Mouse (Mus musculus) olfactory bulb, adult 2 months (tissue): Measurements from ENCODE around the gene Tmem245. TPM values are rescaled to one million over a fixed set of nuclear protein-coding genes. Genes with fewer than 3 reads are reported as not detected.

ENCODE experiments used
- H3K27ac ChIP-seq: fragments of 200-500 bp; 2 replicates; pipeline ENCODE4 v1.5.1; 2012; ENCODE audit warnings: low read depth, low read length; ENCODE audit not compliant: insufficient read depth
- H3K4me1 ChIP-seq: fragments of 200-500 bp; 2 replicates; pipeline ENCODE4 v1.6.1; 2012; ENCODE audit warnings: low read length; ENCODE audit not compliant: control insufficient read depth, insufficient read depth
- H3K4me3 ChIP-seq: fragments of 200-500 bp; 2 replicates; pipeline ENCODE4 v1.5.1; 2012; ENCODE audit warnings: mild to moderate bottlenecking, low read depth, low read length, moderate library complexity; ENCODE audit not compliant: insufficient read depth
- CTCF ChIP-seq: fragments of 200-500 bp; IDR thresholded peaks from 2 replicates; pipeline ENCODE4 v1.5.1; 2012; ENCODE audit warnings: low read depth, mild to moderate bottlenecking, low read length, moderate library complexity; ENCODE audit not compliant: insufficient read depth
- POLR2A ChIP-seq: fragments of 200-500 bp; IDR thresholded peaks from 2 replicates; pipeline ENCODE4 v1.6.1; 2012; ENCODE audit warnings: mild to moderate bottlenecking, low read depth, low read length, moderate library complexity; ENCODE audit not compliant: insufficient read depth
- WGBS: fragments of 180-500 bp; shearing (Covaris S2); methylation state at CpG from one replicate; pipeline ENCODE4 v1.1.7; 2018; 5-methylcytosine and 5-hydroxymethylcytosine counted together
- polyA plus RNA-seq: library from polyadenylated mRNA; stranded (reverse); fragments of >200 nt; gene quantifications from 2 replicates; pipeline ENCODE4 v1.2.4, GENCODE M21; 2012; ENCODE audit warnings: low replicate concordance; ENCODE audit not compliant: missing spikeins, insufficient read depth, insufficient read length

Tmem245 gene
- polyA plus RNA-seq, result not detected in 2 replicates

DNA sequence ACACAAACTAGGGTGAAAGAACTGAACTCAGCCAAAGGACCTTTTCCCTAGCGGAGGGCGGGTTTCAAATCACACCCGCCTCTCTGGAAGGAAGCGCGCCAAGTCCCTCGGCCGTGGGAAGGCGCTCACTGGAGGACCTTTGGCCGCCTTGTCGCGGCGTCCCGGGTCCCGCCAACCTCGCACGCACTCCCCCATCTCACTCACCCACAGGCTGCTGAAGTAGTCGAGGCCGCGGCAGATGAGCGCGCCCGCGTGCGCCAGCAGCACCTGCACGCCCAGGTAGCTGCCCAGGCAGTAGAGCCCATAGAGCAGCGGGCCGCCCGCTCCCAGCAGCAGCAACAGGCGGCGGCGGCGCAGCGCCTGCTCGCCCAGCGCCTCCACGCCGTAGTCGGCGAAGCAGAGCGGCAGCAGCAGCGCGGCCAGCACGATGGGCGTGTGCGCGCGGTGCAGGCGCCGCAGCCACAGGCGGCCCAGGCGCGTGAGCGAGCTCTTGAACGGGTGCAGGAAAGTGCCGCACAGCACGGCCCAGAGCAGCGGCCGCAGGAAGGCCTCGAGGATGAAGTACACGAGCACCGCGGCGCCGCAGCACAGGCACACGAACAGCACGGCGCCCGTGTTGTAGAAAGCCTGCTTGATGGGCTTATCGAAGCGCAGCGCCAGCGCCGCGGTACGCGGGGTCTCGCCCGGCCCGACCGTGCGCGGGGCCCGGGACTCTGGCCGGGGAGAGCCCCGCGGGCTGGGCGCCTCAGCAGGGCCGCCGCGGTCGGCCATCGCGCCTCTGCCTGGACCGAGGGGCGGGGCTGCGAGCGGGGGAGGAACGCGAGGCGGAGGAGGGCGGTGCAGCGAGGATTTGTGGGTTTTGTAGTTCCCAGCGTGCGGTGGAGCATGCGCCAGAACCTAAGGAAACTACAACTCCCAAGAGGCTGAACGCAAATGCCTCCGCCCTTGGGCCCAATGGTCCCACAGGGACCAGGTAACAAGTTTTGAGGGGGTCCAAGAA, at the start of gene Tmem245:
Gene Tmem245 (minus strand): TSS at position 797 of the 1,000 bp plus-strand sequence.
- Histone ChIP-seq H3K4me3 (peak within 1 kb of the TSS; percentile 96), H3K27ac (peak within 1 kb of the TSS; percentile 18), H3K4me1 (peaks cover 3% of the 10 kb centered on the region)
- WGBS, result under 1% methylated on average over 107 of the region's 107 CpGs
- TF ChIP-seq POLR2A (peak; percentile 81), CTCF (no peak)

DNA sequence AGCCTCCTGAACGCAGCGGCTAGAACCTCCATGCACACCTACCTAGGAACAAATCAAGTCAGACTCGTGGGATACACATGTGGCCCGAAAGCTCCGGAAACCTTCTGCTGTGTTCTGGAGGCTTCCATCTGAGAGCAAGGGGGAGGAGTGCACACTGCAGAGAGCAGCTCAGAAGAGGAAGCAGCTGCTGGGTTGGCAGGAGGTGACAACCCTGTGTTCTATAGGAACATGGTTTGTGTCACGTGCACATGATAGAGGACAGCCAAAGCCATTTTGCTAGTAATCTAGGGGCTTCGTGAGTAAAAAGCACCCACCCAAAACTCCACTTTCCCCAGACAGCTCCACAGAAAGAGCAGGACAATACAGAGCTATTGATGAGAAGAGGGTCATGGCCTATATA, 46.1 kb upstream of the Tmem245 start:
- H3K4me3 ChIP-seq, result no peak overlapping the region
- WGBS, result 76% methylated on average over 7 of the region's 7 CpGs
- H3K27ac ChIP-seq, result no peak overlapping the region
- H3K4me1 ChIP-seq, result peaks cover 9% of the 10 kb centered on the region
- TF ChIP-seq POLR2A (no peak), CTCF (no peak)

DNA sequence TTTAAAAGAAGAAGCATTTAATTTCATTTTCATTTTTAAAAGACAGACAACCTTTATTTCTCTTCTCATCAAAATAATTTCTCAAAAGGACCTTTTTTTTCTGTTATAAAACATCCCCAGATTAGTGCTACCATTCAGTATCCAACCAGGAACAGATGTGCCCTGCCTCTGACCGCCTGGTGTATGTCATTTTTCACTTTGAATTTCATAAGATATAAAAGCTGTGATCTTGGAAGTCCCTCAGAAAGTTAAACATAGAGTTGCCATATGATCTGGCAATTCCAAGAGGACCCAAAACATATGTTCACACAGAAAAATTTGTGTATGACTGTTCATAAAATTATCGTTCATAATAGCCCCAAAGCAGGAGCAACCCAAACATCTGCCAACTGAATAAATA, 44.7 kb upstream of the Tmem245 start:
- H3K27ac ChIP-seq, result no peak overlapping the region
- WGBS, result 86% methylated on average over 2 of the region's 2 CpGs
- TF ChIP-seq POLR2A (no peak), CTCF (no peak)
- no peak overlapping the region for H3K4me3 ChIP-seq
- peaks cover 9% of the 10 kb centered on the region for H3K4me1 ChIP-seq

DNA sequence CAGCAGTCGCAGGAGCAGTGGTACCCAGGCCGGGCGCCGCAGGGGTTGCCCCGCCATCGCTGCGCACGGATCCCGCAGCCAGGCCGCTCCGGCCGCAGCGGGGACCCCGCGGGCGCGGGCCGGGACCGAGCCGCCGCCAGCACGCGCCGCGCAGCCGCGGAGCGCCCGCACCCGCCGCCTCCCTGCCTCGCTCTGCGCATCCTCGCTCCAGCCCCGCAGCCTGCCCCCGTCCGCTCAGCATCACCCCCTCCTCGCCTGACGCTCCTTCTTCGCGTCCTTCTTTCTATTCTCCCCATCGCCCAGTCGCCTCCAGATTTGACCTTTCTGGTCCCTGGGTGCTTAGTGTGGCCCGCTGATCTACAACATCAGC, 43.0 kb upstream of the Tmem245 start, which contains the start of gene Frrs1l:
Gene Frrs1l (minus strand): TSS at position 177 of the 370 bp plus-strand sequence.
- peaks cover 9% of the 10 kb centered on the region for H3K4me1 ChIP-seq
- peak within 1 kb of the TSS; percentile 68 for H3K27ac ChIP-seq
- TF ChIP-seq POLR2A (peak; percentile 63), CTCF (no peak)
- under 1% methylated on average over 43 of the region's 44 CpGs for WGBS
- H3K4me3 ChIP-seq, result peak within 1 kb of the TSS; percentile 96

DNA sequence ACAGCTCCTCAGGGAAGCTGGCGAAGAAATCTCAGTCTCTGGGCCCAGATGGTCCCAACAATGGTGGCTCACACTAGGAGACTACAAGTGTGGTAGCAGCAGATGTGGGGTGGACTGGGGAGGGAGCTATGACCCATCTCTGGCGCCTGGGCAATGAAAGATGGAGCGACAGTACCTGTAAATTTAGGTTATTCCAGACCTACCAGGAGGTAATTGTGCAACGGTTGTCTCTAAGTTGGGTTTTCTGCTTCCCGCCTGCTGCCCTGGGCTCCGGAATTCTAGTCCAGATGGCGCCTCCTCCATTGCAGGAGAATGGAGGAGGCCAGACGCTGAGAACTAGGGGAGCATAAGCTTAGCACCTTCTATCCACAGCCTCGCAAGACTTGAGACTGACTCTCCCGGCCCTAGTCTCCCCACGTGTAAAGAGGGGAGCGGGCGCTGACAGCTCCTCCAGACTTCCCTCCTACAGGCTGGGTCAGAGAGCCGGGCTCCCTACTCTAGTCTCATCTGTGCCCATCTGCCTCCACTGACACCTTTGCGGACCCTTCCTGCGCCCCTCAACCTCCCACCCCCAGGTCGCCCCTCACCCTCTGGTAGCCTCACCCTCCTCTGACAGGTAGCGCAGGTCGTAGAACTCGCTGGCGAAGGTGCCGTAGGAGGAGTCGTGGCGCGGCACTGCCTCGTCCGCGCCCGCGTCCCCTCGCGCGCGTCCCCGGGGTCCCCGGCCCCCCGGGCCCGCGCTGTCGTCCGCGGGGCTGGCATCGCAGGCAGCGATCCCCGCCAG, 42.4 kb upstream of the Tmem245 start:
- Histone ChIP-seq H3K4me1 (peaks cover 9% of the 10 kb centered on the region), H3K4me3 (peak overlapping the region; percentile 96), H3K27ac (peak overlapping the region; percentile 58)
- TF ChIP-seq POLR2A, result no peak
- 0 out of 2 replicates have a peak, but pooled peaks have one; percentile 3 for TF ChIP-seq CTCF
- WGBS, result 3% methylated on average over 45 of the region's 45 CpGs

DNA sequence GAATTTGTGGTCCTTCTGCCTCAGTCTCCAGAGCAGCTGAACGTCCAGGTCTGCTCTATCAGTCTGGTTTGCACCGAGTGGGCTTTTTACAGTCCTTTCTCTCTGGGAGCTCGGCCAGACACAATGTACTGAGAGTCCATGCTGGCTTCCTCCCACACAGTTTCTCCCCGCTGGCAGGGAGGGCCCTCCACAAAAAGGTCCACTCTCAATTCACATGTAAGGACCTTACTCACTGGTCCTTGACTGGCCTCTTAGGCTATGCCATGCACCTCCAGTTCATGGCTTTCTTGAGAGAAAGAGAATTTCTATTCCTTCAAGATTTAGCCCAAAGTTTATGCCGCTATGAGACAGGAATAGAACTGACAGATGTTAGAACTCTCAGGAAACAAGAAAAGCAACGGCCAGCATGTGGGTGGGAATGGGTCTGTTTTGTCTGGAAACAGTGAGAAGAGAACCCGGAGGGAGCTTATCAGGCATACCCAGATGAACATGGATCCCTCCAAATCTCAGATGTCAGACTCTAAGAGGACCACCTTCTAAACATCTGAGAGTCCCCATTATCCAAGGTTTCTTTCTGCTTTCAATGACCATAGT, 18.4 kb upstream of the Tmem245 start:
- 66% methylated on average over 7 of the region's 7 CpGs for WGBS
- TF ChIP-seq CTCF (no peak), POLR2A (no peak)
- H3K4me3 ChIP-seq, result no peak overlapping the region
- H3K4me1 ChIP-seq, result no peaks in the 10 kb centered on the region
- no peak overlapping the region for H3K27ac ChIP-seq

DNA sequence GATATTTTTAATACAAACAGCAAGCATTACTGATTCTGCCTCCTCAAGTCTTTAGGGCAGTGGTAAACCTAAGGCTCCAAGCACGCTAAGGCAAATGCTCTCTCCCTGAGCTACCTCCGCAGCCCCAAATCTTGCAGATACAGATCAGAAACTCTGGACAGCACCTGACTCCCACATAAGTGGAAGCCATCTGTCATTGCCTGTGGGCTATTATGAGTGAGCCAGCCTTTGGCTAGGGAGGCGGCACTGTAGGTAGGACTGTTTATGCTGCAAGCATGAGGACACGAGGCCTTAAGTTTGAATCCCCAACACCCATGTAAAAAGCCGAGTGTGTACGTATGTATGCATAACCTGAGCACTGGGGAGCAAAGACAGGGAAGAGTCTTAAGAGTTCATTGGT, 16.4 kb upstream of the Tmem245 start:
- no peak for TF ChIP-seq POLR2A
- TF ChIP-seq CTCF, result no peak
- WGBS, result 96% methylated on average over 6 of the region's 6 CpGs
- no peak overlapping the region for H3K27ac ChIP-seq
- H3K4me3 ChIP-seq, result no peak overlapping the region
- no peaks in the 10 kb centered on the region for H3K4me1 ChIP-seq

DNA sequence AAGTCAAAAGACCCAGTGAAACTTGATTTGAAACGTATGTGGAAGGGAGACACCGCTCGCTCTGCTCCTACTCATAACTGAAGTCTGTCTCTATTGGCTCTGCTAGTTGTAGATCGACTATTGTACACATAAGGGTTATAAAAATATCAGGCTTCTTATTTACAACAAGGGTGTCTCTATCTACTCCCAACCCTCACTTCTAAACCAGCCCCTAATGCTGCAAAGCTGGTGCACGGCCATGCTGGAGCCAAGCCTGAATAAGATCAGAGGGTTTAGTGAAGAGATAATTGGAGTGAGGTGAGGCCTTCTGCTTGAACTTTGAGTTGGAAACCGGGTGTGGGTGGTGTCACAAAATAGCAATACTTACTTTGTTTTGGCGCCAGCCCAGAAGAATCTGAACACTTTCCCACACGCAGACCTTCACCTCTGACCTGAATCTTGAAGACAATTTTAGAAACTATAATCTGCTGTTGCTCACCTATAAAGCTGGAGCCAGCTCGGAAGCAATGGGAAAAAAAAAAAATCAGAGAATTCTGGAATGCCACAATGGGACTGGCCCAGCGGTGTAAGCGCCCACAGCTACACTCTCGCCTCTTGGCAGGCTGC, 14.2 kb upstream of the Tmem245 start:
- Histone ChIP-seq H3K4me3 (no peak overlapping the region), H3K27ac (no peak overlapping the region), H3K4me1 (no peaks in the 10 kb centered on the region)
- TF ChIP-seq POLR2A (no peak), CTCF (no peak)
- 77% methylated on average over 12 of the region's 12 CpGs for WGBS

DNA sequence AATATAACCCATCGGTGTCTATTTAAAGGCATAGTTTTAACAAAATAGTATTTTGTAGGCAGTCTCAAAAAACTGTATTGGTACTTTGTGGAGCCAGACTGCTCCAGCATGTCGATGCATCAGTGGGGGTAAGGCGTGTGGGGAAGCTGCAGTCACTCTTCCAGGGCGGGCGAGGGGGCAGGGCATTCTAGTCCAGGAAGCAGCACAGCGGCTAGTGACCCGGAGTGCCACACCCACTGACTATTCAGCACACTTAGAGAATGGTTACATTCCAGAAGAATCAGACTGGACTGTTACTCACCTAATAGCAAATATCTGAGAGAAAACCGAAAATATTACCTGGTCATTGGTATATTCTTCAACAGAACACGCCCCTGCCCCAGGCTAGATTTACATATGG, 10.3 kb upstream of the Tmem245 start:
- 79% methylated on average over 9 of the region's 9 CpGs for WGBS
- no peak for TF ChIP-seq CTCF
- no peak for TF ChIP-seq POLR2A
- Histone ChIP-seq H3K4me1 (no peaks in the 10 kb centered on the region), H3K4me3 (no peak overlapping the region), H3K27ac (no peak overlapping the region)
